Mouse (Mus musculus): ENCODE data around the gene Krt71. TPM values are rescaled to one million over a fixed set of nuclear protein-coding genes. Genes with fewer than 3 reads are reported as not detected.

Krt71 gene
- polyA plus RNA-seq (2021; fragmentation: Nextera tagmentation): not detected in 2 replicates
- long read RNA-seq, experiment 1: 0 reads
- long read RNA-seq, experiment 2: 0 reads

DNA sequence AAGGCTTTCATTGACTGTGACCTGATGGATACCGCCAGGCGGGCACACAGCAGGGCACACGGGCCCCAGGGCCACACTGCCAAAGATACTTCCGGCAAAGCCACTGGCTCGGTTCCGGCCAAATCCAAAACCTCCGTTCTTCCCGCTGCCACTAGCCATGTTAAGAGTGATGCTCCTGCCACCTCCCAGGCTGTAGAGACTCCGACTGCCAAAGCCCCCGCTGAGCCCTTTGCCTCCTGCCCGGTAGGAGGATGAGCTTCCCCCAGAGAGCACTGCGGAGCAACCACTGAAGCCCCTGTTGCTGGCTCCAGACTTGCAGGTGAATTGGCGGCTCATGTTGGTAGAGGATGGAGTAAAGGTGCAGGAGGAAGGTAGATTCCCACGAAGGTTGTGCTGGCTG lies at the start of gene Krt71:
Gene Krt71, minus strand, starts transcription at position 399 of the 400 bp plus-strand sequence.

DNA sequence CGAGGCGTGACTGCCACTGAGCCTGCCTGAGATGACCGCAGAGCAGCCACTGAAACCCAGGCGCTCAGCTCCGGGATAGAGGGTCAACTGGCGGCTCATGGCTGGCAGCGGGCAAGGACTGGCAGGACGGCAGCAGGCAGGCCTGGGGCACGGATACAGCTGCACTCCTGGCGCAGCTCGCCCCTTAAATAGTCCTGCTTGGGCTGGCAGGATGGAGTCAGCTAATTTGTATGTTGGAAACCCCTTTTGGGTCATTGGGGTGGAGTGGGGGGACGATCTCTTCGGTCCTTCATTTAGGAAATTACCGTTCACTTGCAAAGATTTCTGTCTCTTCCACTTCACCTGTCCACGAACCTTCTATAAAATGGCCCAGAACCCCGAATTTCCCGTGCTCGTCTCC lies 43.5 kb upstream of the Krt71 start, which contains the start of gene Krt72:
Gene Krt72, minus strand, starts transcription at position 101 of the 400 bp plus-strand sequence.

DNA sequence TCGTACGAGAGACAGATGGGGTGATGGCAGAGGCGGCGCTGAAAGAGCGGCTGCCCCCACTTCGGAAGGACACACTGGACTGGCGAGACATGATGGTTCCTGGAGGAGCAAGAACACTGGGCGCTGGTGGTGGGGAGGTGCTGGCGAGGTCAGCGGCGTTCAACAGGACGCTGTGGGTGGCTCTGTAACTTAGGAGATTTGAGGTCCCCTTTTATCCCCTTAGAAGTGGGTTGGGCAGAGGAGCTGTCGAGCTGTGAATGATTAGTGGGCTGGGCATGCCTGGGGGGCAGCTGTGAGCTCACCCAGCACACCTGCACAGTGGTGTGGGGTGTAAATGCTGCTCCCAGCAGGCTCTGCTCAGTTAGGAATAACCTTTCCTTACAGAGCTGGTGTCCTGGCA lies 30.2 kb downstream of the Krt71 start, which contains the start of gene Krt5:
Gene Krt5, minus strand, starts transcription at position 179 of the 400 bp plus-strand sequence.

GRCm38 (mm10) chr15:101694207-101694606 lies 48.7 kb downstream of the Krt71 start, which contains the start of gene Krt6a:
TSS of gene Krt6a (minus strand) at chr15:101694307.

Other genes starting within 250 kb of the Krt71 start
- not detected in 2 replicates for gene Gm49425, start 225.8 kb downstream of the Krt71 start, polyA plus RNA-seq (2021; fragmentation: Nextera tagmentation)
- not detected in 2 replicates for gene Krt84, start 210.3 kb downstream of the Krt71 start, polyA plus RNA-seq (2021; fragmentation: Nextera tagmentation)
- not detected in 2 replicates for gene Krt82, start 192.4 kb downstream of the Krt71 start, polyA plus RNA-seq (2021; fragmentation: Nextera tagmentation)
- gene Krt90, start 180.2 kb downstream of the Krt71 start, polyA plus RNA-seq (2021; fragmentation: Nextera tagmentation): not detected in 2 replicates
- gene Krt75, start 169.2 kb downstream of the Krt71 start, polyA plus RNA-seq (2021; fragmentation: Nextera tagmentation): not detected in 2 replicates
- not detected in 2 replicates for gene Gm5414, start 114.9 kb downstream of the Krt71 start, polyA plus RNA-seq (2021; fragmentation: Nextera tagmentation)
- not detected in 2 replicates for gene Gm5478, start 95.7 kb downstream of the Krt71 start, polyA plus RNA-seq (2021; fragmentation: Nextera tagmentation)
- not detected in 2 replicates for gene Krt6b, start 62.8 kb downstream of the Krt71 start, polyA plus RNA-seq (2021; fragmentation: Nextera tagmentation)
- not detected in 2 replicates for gene Krt6a, start 48.8 kb downstream of the Krt71 start, polyA plus RNA-seq (2021; fragmentation: Nextera tagmentation)
- not detected in 2 replicates for gene Krt5, start 30.2 kb downstream of the Krt71 start, polyA plus RNA-seq (2021; fragmentation: Nextera tagmentation)
- gene Krt72, start 43.4 kb upstream of the Krt71 start, polyA plus RNA-seq (2021; fragmentation: Nextera tagmentation): not detected in 2 replicates
- gene Krt73, start 59.2 kb upstream of the Krt71 start, polyA plus RNA-seq (2021; fragmentation: Nextera tagmentation): 0.33 and 0.61 TPM in 2 replicates
- 0.10 and 0.15 TPM in 2 replicates for gene Krt2, start 75.1 kb upstream of the Krt71 start, polyA plus RNA-seq (2021; fragmentation: Nextera tagmentation)
- 1.9 and 3.6 TPM in 2 replicates for gene Krt1, start 107.7 kb upstream of the Krt71 start, polyA plus RNA-seq (2021; fragmentation: Nextera tagmentation)
- 2.5 and 3.3 TPM in 2 replicates for gene Krt77, start 126.6 kb upstream of the Krt71 start, polyA plus RNA-seq (2021; fragmentation: Nextera tagmentation)
- not detected in 2 replicates for gene Krt76, start 149.8 kb upstream of the Krt71 start, polyA plus RNA-seq (2021; fragmentation: Nextera tagmentation)
- not detected in 2 replicates for gene Krt4, start 181.6 kb upstream of the Krt71 start, polyA plus RNA-seq (2021; fragmentation: Nextera tagmentation)
- 0.12 TPM in 1 of 2 replicates, not detected in the other for gene Krt79, start 197.2 kb upstream of the Krt71 start, polyA plus RNA-seq (2021; fragmentation: Nextera tagmentation)
- not detected in 2 replicates for gene Krt78, start 211.2 kb upstream of the Krt71 start, polyA plus RNA-seq (2021; fragmentation: Nextera tagmentation)

All from left cerebral cortex, adult 6 months (tissue).